9 mouse cellular contexts compared by ENCODE assay signal in the genomic region with DNA sequence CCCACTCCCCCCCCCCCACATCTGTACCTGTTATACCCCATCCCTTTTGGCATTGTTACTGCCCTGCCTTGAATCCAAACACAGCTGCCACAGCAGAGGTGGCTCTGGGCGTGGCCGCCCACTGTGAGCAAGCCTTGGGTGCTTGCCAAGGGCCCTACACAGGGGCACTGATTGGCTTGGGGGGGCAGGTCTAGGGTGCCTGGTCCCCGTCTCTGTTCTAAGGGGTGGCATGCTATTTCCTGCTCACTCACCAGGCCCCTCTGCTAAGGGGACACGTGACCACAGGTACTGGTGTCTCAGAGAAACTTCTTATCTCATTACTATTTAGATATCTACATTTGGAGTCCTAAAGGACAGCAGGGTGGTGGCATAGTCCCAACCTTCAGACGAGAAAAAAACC. TPM values are rescaled to one million over a fixed set of nuclear protein-coding genes. Genes with fewer than 3 reads are reported as not detected.
DNase-seq lines count a peak whose midpoint lies in the region; ATAC-seq lines count a peak whose summit lies in the region.
"Had no signal": no experiment of that assay in that cellular context is flagged by ENCODE, and none has a peak within 500 bp of the region (broad histone marks: within the 10 kb centered on the region; RNA-seq: fewer than 3 reads in every experiment).

No protein-coding gene starts in this region.

- no peak overlapping the region for H3K4me3 ChIP-seq in heart, embryonic 12.5 days
- H3K4me3 ChIP-seq: myocyte had no signal

- H3K27ac ChIP-seq in heart, embryonic 12.5 days (ENCODE audit: poor library complexity, severe bottlenecking) = no peak overlapping the region

- H3K9me3 ChIP-seq in heart, embryonic 12.5 days (replicated peaks) = no peaks in the 10 kb centered on the region

- H3K9ac ChIP-seq in heart, embryonic 12.5 days = 0 out of 2 replicates have a peak overlapping the region, but pooled peaks have one; percentile 38

- WGBS in heart, embryonic 12.5 days = 40% methylated on average over 5 of the region's 5 CpGs

- peaks cover 5% of the 10 kb centered on the region; the same call in 1 of the 2 replicates for H3K27me3 ChIP-seq in heart, embryonic 12.5 days (replicated peaks)

- intact Hi-C loops in heart, postnatal 25 days (cut with DNase I) = no loop called here
- intact Hi-C loops in left cerebral cortex, postnatal 4 days (cut with DNase I) = no loop called here

- peak; percentile 97 for DNase-seq in heart, adult 11 months
- no peak for DNase-seq in heart, postnatal 25 days (ENCODE audit: low spot score)
- peak; percentile 58 to 70 for DNase-seq in kidney, postnatal 36 days
- no peak for DNase-seq in testis, postnatal 14 days (ENCODE audit: low spot score)
- no peak for DNase-seq in cerebellum, adult 9-11 months
- DNase-seq in left cerebral cortex, postnatal 4 days = no peak

- peak overlapping the region; percentile 49 for H3K4me2 ChIP-seq in heart, embryonic 12.5 days

- 0 out of 2 replicates have a peak, but pooled peaks have one; percentile 16 for ATAC-seq in heart, embryonic 12.5 days (ENCODE audit: insufficient number of reproducible peaks, low FRiP score)
- ATAC-seq in monocyte, adult 5-6 weeks (replicated peaks; ENCODE audit: insufficient number of reproducible peaks, low FRiP score, low TSS enrichment, poor library complexity, severe bottlenecking) = peak; percentile 7; the same call in 1 of the 2 replicates

- H3K4me1 ChIP-seq in heart, embryonic 12.5 days (replicated peaks) = peaks cover 56% of the 10 kb centered on the region

- no peaks in the 10 kb centered on the region for H3K36me3 ChIP-seq in heart, embryonic 12.5 days

RNA-seq across cellular contexts. Expression of a gene that starts 1.9 kb away (rescaled TPM):
- 1 to 10 TPM; 3.1 to 3.4 TPM for total RNA-seq in heart, postnatal 25 days (2021)
- polyA plus RNA-seq in heart, embryonic 12.5 days (2016; fragmentation: Nextera tagmentation; extraction: Ambion mirVana) = 2.4 and 2.6 TPM in 2 replicates
- total RNA-seq in monocyte, adult 5-6 weeks (2017) = 315 to 366 TPM (median 360 TPM) in 3 replicates
- total RNA-seq in left cerebral cortex, postnatal 4 days (2021) = under 1 TPM; 0.34 to 0.56 TPM

RNA-seq across cellular contexts. Expression of a gene that starts 28.0 kb away (rescaled TPM):
- 10 to 100 TPM; 26.8 to 29.5 TPM for total RNA-seq in heart, postnatal 25 days (2021)
- 46.0 and 53.3 TPM in 2 replicates for polyA plus RNA-seq in heart, embryonic 12.5 days (2016; fragmentation: Nextera tagmentation; extraction: Ambion mirVana)
- total RNA-seq in monocyte, adult 5-6 weeks (2017) = 91.2 to 135 TPM (median 106 TPM) in 3 replicates
- total RNA-seq in left cerebral cortex, postnatal 4 days (2021) = 10 to 100 TPM; 54.7 to 56.0 TPM

RNA-seq across cellular contexts. Expression of a gene that starts 35.0 kb away (rescaled TPM):
- total RNA-seq in heart, postnatal 25 days (2021) = 10 to 100 TPM in 1 of 2 experiments, 1 to 10 TPM in 1; 7.0 to 11.1 TPM
- polyA plus RNA-seq in heart, embryonic 12.5 days (2016; fragmentation: Nextera tagmentation; extraction: Ambion mirVana) = 15.1 and 15.3 TPM in 2 replicates
- total RNA-seq in monocyte, adult 5-6 weeks (2017) = 47.3 to 80.2 TPM (median 65.0 TPM) in 3 replicates
- 1 to 10 TPM; 7.6 to 7.7 TPM for total RNA-seq in left cerebral cortex, postnatal 4 days (2021)

Comparison
In these comparisons a context has a peak if more than half of its experiments do, and no peak if none do; other contexts are left out.
1. DNase-seq: peak in heart, adult 11 months (single experiment) and kidney, postnatal 36 days (2 of 2); none in heart, postnatal 25 days (single experiment), testis, postnatal 14 days (single experiment), cerebellum, adult 9-11 months (single experiment) and left cerebral cortex, postnatal 4 days (single experiment).
2. RNA of a gene that starts 1.9 kb away (total RNA-seq): 315 to 366 TPM in monocyte, adult 5-6 weeks; 3.1 to 3.4 TPM in heart, postnatal 25 days and 0.34 to 0.56 TPM in left cerebral cortex, postnatal 4 days; every median in the first group is over 10 times any median in the second.